Mouse (Mus musculus): ENCODE measurements at regions not wholly inside any gene's neighbourhood (a gene's known extent, or its start where the extent isn't known, plus 50 kb on each side); places are given as distances from the start of the nearest gene placed in this dataset.

- ATAC-seq (replicated peaks; ENCODE audit: low FRiP score) (0 out of 2 replicates have a peak, but pooled peaks have one; percentile 53), DNase-seq (ENCODE audit: low spot score) (no peak)
- H3K4me1 ChIP-seq (replicated peaks; ENCODE audit: control insufficient read depth, insufficient read depth, low read length), result no peaks in the 10 kb centered on the region
- no peak overlapping the region for H3K4me2 ChIP-seq (ENCODE audit: low read depth, low read length, severe bottlenecking)
- no peak overlapping the region for H3K27ac ChIP-seq (ENCODE audit: low read depth, low read length)
- H3K4me3 ChIP-seq (ENCODE audit: low read depth, low read length), result no peak overlapping the region
- no peaks in the 10 kb centered on the region for H3K9me3 ChIP-seq (ENCODE audit: control insufficient read depth, low read length)
- 77% methylated on average over 7 of the region's 7 CpGs for WGBS
- H3K9ac ChIP-seq (ENCODE audit: low read length), result no peak overlapping the region
- no peaks in the 10 kb centered on the region for H3K36me3 ChIP-seq (ENCODE audit: control insufficient read depth, insufficient read depth, low read length)
- no peaks in the 10 kb centered on the region for H3K27me3 ChIP-seq (ENCODE audit: control insufficient read depth, insufficient read depth, low read length)
Observed at GRCm38 (mm10) chr2:133724310-133724709, 172.4 kb downstream of the Bmp2 start.

DNA sequence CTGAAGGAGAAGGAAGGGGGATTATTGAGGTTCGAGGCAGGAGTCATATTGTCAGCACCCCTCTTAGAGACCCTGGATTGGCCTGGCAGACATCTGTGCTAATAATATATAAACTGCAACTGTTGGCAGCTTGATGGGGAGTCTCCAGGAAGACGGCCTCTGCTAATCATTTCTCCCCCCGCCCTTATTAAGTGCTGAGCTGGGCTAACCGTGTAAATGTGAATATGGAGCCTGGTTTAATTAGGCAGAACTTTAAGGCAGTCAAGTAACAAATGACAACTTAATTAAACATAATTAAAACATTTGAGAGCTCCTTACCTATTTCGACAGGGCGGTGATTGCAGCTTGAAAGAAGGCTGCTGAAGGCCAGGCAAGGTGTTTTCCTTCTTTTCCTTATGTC, 172.8 kb downstream of the Bmp2 start:
- Histone ChIP-seq H3K9ac (ENCODE audit: low read length) (no peak overlapping the region), H3K27ac (ENCODE audit: low read depth, low read length) (no peak overlapping the region), H3K4me2 (ENCODE audit: low read depth, low read length, severe bottlenecking) (no peak overlapping the region), H3K27me3 (ENCODE audit: control insufficient read depth, insufficient read depth, low read length) (no peaks in the 10 kb centered on the region), H3K36me3 (ENCODE audit: control insufficient read depth, insufficient read depth, low read length) (no peaks in the 10 kb centered on the region), H3K4me1 (replicated peaks; ENCODE audit: control insufficient read depth, insufficient read depth, low read length) (no peaks in the 10 kb centered on the region), H3K4me3 (ENCODE audit: low read depth, low read length) (no peak overlapping the region), H3K9me3 (ENCODE audit: control insufficient read depth, low read length) (no peaks in the 10 kb centered on the region)
- DNase-seq (ENCODE audit: low spot score), result no peak
- 63% methylated on average over 6 of the region's 6 CpGs for WGBS
- peak; percentile 65 for ATAC-seq (replicated peaks; ENCODE audit: low FRiP score)

DNA sequence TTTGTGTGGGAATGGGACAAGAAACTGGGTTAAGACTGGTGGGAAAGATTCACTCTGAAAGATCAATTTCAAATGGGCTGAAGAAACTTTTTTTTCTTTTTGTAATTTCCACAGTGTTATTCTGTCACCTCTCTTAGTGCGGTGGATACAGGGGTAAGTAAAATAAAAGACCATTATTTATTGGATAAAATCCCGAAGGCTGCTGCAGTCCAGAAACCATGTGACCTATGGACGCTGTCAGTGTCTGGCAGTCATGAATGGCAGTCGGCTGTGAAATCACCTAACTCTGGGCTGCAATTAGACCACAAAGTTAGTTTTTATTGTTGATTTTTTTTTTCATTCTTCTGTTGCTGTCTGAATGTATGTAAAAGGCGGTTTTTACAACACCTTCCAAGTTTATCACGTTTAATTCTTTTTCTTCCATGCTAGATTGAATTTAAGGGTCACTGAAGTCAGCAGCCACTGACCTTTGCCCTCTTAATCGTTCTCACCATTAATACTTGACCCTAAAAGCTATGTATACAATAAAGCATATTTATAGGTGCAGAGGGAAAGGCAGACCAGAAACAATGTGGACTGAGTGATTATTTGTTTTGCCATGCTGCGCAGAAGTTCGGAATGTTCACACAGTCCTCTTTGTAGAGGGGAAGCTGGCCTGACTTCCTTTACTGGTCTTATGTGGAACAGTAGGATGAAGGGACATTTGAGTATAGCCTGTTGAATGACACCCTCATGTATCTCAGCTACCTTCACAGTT, 182.7 kb downstream of the Bmp2 start:
- Histone ChIP-seq H3K27ac (ENCODE audit: low read depth, low read length) (no peak overlapping the region), H3K4me3 (ENCODE audit: low read depth, low read length) (no peak overlapping the region), H3K36me3 (ENCODE audit: control insufficient read depth, insufficient read depth, low read length) (no peaks in the 10 kb centered on the region), H3K27me3 (ENCODE audit: control insufficient read depth, insufficient read depth, low read length) (no peaks in the 10 kb centered on the region), H3K9ac (ENCODE audit: low read length) (no peak overlapping the region), H3K4me2 (ENCODE audit: low read depth, low read length, severe bottlenecking) (no peak overlapping the region), H3K9me3 (ENCODE audit: control insufficient read depth, low read length) (no peaks in the 10 kb centered on the region), H3K4me1 (replicated peaks; ENCODE audit: control insufficient read depth, insufficient read depth, low read length) (no peaks in the 10 kb centered on the region)
- DNase-seq (ENCODE audit: low spot score), result no peak
- 28% methylated on average over 9 of the region's 9 CpGs for WGBS
- ATAC-seq (replicated peaks; ENCODE audit: low FRiP score), result peak; percentile 37; the same call in 1 of the 2 replicates

DNA sequence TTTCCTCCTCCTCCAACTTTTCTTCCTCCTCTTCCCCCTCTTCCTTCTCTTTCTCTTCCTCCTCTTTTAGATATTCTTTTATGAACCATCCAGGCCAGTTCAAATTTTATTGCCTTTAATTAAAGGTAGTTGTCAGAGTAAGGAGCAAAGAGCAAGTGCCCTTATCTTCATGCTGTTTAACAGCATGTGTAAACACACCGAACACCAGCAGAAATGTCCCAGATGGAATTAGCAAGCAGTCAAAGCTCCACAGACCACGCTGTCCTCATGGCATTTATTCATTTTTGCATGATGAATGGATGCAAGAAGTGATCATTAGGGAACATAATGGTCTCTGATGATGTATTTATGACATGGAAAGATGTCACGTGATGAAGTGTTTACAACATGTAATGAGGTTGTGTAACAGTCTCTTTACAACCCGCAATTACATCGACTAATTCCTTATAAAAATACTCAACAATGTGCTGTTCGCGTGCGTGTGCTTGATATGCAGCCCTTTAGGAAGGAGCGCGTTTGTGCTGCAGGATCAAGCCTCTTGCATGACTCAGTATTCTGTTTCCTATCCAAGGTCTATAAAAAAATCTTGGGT, 187.0 kb downstream of the Bmp2 start:
- no peaks in the 10 kb centered on the region for H3K4me1 ChIP-seq (replicated peaks; ENCODE audit: control insufficient read depth, insufficient read depth, low read length)
- H3K9ac ChIP-seq (ENCODE audit: low read length), result no peak overlapping the region
- H3K9me3 ChIP-seq (ENCODE audit: control insufficient read depth, low read length), result no peaks in the 10 kb centered on the region
- H3K27ac ChIP-seq (ENCODE audit: low read depth, low read length), result no peak overlapping the region
- H3K4me2 ChIP-seq (ENCODE audit: low read depth, low read length, severe bottlenecking), result no peak overlapping the region
- 89% methylated on average over 10 of the region's 10 CpGs for WGBS
- ATAC-seq (replicated peaks; ENCODE audit: low FRiP score) (no peak), DNase-seq (ENCODE audit: low spot score) (no peak)
- H3K27me3 ChIP-seq (ENCODE audit: control insufficient read depth, insufficient read depth, low read length), result no peaks in the 10 kb centered on the region
- H3K36me3 ChIP-seq (ENCODE audit: control insufficient read depth, insufficient read depth, low read length), result no peaks in the 10 kb centered on the region
- no peak overlapping the region for H3K4me3 ChIP-seq (ENCODE audit: low read depth, low read length)

- H3K9ac ChIP-seq (ENCODE audit: low read length), result no peak overlapping the region
- 0 out of 2 replicates have a peak, but pooled peaks have one; percentile 30 for ATAC-seq (replicated peaks; ENCODE audit: low FRiP score)
- 75% methylated on average over 4 of the region's 4 CpGs for WGBS
Observed at GRCm38 (mm10) chr2:133748493-133748892, 196.5 kb downstream of the Bmp2 start.

DNA sequence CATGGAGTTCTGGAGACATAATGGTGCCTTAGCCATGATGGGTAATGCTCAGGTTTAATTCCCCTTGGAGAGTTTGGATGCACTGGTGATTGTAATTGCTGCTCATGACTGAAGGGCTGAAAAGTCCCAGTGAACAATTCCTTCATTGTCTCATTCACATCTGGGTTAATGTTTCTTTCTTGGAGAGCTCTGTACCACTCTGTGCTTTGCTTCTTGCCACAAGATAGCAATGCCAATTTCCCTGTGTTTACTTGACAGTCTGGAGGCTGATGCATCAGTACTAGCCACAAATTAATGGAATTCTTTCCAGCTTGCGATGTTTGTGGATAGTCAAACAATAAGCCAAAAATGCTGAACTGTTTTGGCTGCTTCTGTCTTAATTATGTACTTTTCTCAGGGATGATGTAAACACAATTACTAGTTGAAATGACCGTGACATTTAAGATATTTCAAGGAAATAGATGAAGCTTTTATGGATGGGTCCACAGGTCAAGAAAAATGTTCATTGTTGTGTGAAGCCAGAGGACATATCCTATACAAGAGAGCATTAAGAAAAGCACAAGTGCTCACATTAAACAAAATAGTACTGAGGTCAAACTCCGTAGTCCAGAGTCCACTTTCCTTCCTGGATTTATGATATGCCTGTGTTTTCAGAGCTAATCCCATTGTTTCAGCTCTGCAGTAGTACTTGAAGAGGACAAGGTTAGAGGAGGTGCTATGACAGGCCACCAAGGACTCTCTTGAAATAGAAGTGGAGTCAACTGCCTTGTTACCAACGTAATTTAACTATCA, 198.1 kb downstream of the Bmp2 start:
- no peak overlapping the region for H3K9ac ChIP-seq (ENCODE audit: low read length)
- ATAC-seq (replicated peaks; ENCODE audit: low FRiP score) (no peak), DNase-seq (ENCODE audit: low spot score) (no peak)
- H3K36me3 ChIP-seq (ENCODE audit: control insufficient read depth, insufficient read depth, low read length), result no peaks in the 10 kb centered on the region
- no peaks in the 10 kb centered on the region for H3K9me3 ChIP-seq (ENCODE audit: control insufficient read depth, low read length)
- 84% methylated on average over 4 of the region's 4 CpGs for WGBS
- H3K27ac ChIP-seq (ENCODE audit: low read depth, low read length), result no peak overlapping the region
- no peak overlapping the region for H3K4me3 ChIP-seq (ENCODE audit: low read depth, low read length)
- H3K27me3 ChIP-seq (ENCODE audit: control insufficient read depth, insufficient read depth, low read length), result no peaks in the 10 kb centered on the region
- H3K4me1 ChIP-seq (replicated peaks; ENCODE audit: control insufficient read depth, insufficient read depth, low read length), result no peaks in the 10 kb centered on the region
- H3K4me2 ChIP-seq (ENCODE audit: low read depth, low read length, severe bottlenecking), result no peak overlapping the region

More at GRCm38 (mm10) chr2:133748493-133748892, 196.5 kb downstream of the Bmp2 start:
- Histone ChIP-seq H3K27ac (ENCODE audit: low read depth, low read length) (no peak overlapping the region), H3K4me3 (ENCODE audit: low read depth, low read length) (no peak overlapping the region), H3K27me3 (ENCODE audit: control insufficient read depth, insufficient read depth, low read length) (no peaks in the 10 kb centered on the region), H3K4me1 (replicated peaks; ENCODE audit: control insufficient read depth, insufficient read depth, low read length) (no peaks in the 10 kb centered on the region), H3K36me3 (ENCODE audit: control insufficient read depth, insufficient read depth, low read length) (no peaks in the 10 kb centered on the region), H3K9me3 (ENCODE audit: control insufficient read depth, low read length) (no peaks in the 10 kb centered on the region), H3K4me2 (ENCODE audit: low read depth, low read length, severe bottlenecking) (no peak overlapping the region)
- no peak for DNase-seq (ENCODE audit: low spot score)

DNA sequence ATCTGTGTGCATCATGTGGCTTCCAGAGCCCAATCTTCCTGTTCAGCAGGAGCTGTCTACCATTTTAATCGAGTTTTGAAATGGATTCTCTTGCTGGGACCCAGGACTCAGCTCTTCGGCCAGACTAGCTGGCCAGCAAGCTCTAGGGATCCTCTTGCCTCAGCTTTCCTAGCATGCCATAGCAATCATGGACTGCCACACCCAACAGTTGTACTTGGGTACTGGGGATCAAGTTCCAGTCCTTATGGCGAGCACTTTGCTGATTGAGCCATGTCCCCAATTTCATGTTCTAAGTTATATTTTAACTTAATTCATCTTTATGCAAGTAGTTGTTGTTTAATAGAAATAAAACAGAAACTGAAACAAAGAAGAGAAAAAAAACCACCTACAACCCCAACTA, 202.1 kb downstream of the Bmp2 start:
- no peaks in the 10 kb centered on the region for H3K36me3 ChIP-seq (ENCODE audit: control insufficient read depth, insufficient read depth, low read length)
- no peaks in the 10 kb centered on the region for H3K4me1 ChIP-seq (replicated peaks; ENCODE audit: control insufficient read depth, insufficient read depth, low read length)
- no peak overlapping the region for H3K27ac ChIP-seq (ENCODE audit: low read depth, low read length)
- no peak overlapping the region for H3K4me2 ChIP-seq (ENCODE audit: low read depth, low read length, severe bottlenecking)
- H3K4me3 ChIP-seq (ENCODE audit: low read depth, low read length), result no peak overlapping the region
- H3K27me3 ChIP-seq (ENCODE audit: control insufficient read depth, insufficient read depth, low read length), result no peaks in the 10 kb centered on the region
- no peak for DNase-seq (ENCODE audit: low spot score)
- no peaks in the 10 kb centered on the region for H3K9me3 ChIP-seq (ENCODE audit: control insufficient read depth, low read length)
- 85% methylated on average over 3 of the region's 3 CpGs for WGBS
- ATAC-seq (replicated peaks; ENCODE audit: low FRiP score), result no peak
- no peak overlapping the region for H3K9ac ChIP-seq (ENCODE audit: low read length)

DNA sequence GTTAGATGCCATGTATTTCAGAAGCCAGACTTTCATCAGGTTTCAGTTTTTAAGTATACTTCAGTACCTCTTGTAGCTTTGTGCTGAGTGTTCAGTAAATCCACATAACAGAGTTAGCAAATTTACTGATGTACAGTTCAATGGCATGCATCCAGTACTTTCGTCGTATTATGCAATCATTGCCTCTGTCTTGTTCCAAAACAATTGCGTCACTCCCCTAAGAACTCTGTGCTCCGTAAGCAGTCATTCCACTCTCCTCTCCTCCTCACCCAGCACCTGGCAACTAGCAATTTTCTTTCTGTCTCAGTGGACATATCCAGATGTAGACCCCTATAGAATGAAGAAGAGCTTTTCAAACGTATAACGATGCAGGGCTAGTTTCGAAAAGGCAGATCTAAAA, 209.5 kb downstream of the Bmp2 start:
- no peak for DNase-seq (ENCODE audit: low spot score)
- Histone ChIP-seq H3K9ac (ENCODE audit: low read length) (no peak overlapping the region), H3K27ac (ENCODE audit: low read depth, low read length) (no peak overlapping the region), H3K4me2 (ENCODE audit: low read depth, low read length, severe bottlenecking) (no peak overlapping the region), H3K9me3 (ENCODE audit: control insufficient read depth, low read length) (no peaks in the 10 kb centered on the region), H3K27me3 (ENCODE audit: control insufficient read depth, insufficient read depth, low read length) (no peaks in the 10 kb centered on the region), H3K4me1 (replicated peaks; ENCODE audit: control insufficient read depth, insufficient read depth, low read length) (no peaks in the 10 kb centered on the region), H3K4me3 (ENCODE audit: low read depth, low read length) (no peak overlapping the region), H3K36me3 (ENCODE audit: control insufficient read depth, insufficient read depth, low read length) (no peaks in the 10 kb centered on the region)
- WGBS, result 78% methylated on average over 7 of the region's 7 CpGs
- ATAC-seq (replicated peaks; ENCODE audit: low FRiP score), result no peak
